Mouse (Mus musculus): ENCODE results near the gene Gas7.

GRCm38 (mm10) chr11:67652194-67652892, 197.1 kb downstream of the Gas7 start:
- TF ChIP-seq GATA1 (IDR thresholded peaks at IDR 0.05; ENCODE audit: borderline replicate concordance, low read length) (no peak), FLI1 (IDR thresholded peaks at IDR 0.05; ENCODE audit: low read length) (no peak)

All from megakaryocyte, embryonic 14.5 days (primary cell).